Mouse (Mus musculus) embryonic facial prominence, embryonic 11.5 days (tissue): ENCODE data around the gene Inpp4b. TPM values are rescaled to one million over a fixed set of nuclear protein-coding genes. Genes with fewer than 3 reads are reported as not detected.

Experiments
- ATAC-seq: fragments of 200-750 bp; cut with Nextera tagmentation; replicated peaks from 2 replicates; pipeline ENCODE4 v1.8.0; 2017; ENCODE audit warnings: low read depth; ENCODE audit not compliant: insufficient number of reproducible peaks, low FRiP score, low TSS enrichment
- DNase-seq: peaks from one replicate; pipeline ENCODE4 v3.0.0-alpha.2; 2015; ENCODE audit warnings: low spot score
- H3K27ac ChIP-seq: fragments of 300-500 bp; sonication (generic); replicated peaks from 2 replicates; pipeline ENCODE4 v1.5.1; 2014; ENCODE audit warnings: mild to moderate bottlenecking, low read depth, low read length, control low read depth
- H3K27me3 ChIP-seq: fragments of 300-500 bp; sonication (generic); 2 replicates; pipeline ENCODE4 v1.6.1; 2014; ENCODE audit warnings: mild to moderate bottlenecking, low read length, moderate library complexity, mixed read lengths; ENCODE audit not compliant: control insufficient read depth, insufficient read depth
- H3K36me3 ChIP-seq: fragments of 300-500 bp; sonication (generic); replicated peaks from 2 replicates; pipeline ENCODE4 v1.6.1; 2014; ENCODE audit warnings: low read depth, mild to moderate bottlenecking, low read length, moderate library complexity, mixed read lengths; ENCODE audit not compliant: control insufficient read depth, insufficient read depth
- H3K4me1 ChIP-seq: fragments of 300-500 bp; sonication (generic); 2 replicates; pipeline ENCODE4 v1.6.1; 2014; ENCODE audit warnings: low read length, mixed read lengths; ENCODE audit not compliant: control insufficient read depth, insufficient read depth
- H3K4me2 ChIP-seq: fragments of 300-500 bp; sonication (generic); 2 replicates; pipeline ENCODE4 v1.6.1; 2014; ENCODE audit warnings: low read depth, mild to moderate bottlenecking, control low read depth, low read length, moderate library complexity
- H3K4me3 ChIP-seq: fragments of 300-500 bp; sonication (generic); 2 replicates; pipeline ENCODE4 v1.5.1; 2014; ENCODE audit warnings: low read depth, low read length, control low read depth
- H3K9ac ChIP-seq: fragments of 300-500 bp; sonication (generic); replicated peaks from 2 replicates; pipeline ENCODE4 v1.6.1; 2014; ENCODE audit warnings: mild to moderate bottlenecking, control low read depth, low read length
- H3K9me3 ChIP-seq: fragments of 300-500 bp; sonication (generic); replicated peaks from 2 replicates; pipeline ENCODE4 v1.6.1; 2016; ENCODE audit warnings: mild to moderate bottlenecking, low read length, inconsistent platforms, mixed read lengths; ENCODE audit not compliant: control insufficient read depth
- WGBS: fragments of 180-500 bp; shearing (Covaris S2); extraction: QIAGEN DNeasy Blood & Tissue Kit; methylation state at CpG from one replicate; pipeline ENCODE4 v1.1.7; 2014; 5-methylcytosine and 5-hydroxymethylcytosine counted together
- polyA plus RNA-seq: library from polyadenylated mRNA; unstranded; fragments of >200 nt; fragmentation: Nextera tagmentation; extraction: Ambion mirVana; gene quantifications from 2 replicates; pipeline ENCODE4 v1.2.1, GENCODE M21; 2014

Gene Inpp4b
- polyA plus RNA-seq, 1 experiment from 2014 or later, result 7.8 TPM

DNA sequence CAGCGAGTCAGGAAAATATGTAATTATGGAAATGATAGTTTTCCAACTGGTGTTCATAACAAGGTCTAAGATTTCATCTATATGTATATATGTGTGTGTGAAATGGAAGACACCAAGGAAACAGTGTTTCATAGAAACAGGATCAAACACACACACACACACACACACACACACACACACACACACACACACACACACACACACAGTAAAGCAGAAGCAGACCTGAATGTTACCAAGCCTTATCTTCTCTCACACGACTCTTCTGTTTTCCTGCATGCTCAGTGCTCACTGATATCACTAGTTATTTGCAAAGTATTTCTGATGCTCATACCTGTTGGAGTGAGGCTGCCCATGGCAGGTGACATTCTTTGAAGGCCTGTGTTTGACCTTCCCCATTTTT lies 159.9 kb downstream of the Inpp4b start:
- Histone ChIP-seq H3K9ac (no peak overlapping the region), H3K4me2 (no peak overlapping the region), H3K9me3 (no peaks in the 10 kb centered on the region), H3K36me3 (no peaks in the 10 kb centered on the region), H3K4me3 (no peak overlapping the region), H3K27ac (no peak overlapping the region), H3K27me3 (no peaks in the 10 kb centered on the region), H3K4me1 (no peaks in the 10 kb centered on the region)
- ATAC-seq, result no peak
- 86% methylated on average over 2 of the region's 2 CpGs for WGBS
- no peak for DNase-seq

DNA sequence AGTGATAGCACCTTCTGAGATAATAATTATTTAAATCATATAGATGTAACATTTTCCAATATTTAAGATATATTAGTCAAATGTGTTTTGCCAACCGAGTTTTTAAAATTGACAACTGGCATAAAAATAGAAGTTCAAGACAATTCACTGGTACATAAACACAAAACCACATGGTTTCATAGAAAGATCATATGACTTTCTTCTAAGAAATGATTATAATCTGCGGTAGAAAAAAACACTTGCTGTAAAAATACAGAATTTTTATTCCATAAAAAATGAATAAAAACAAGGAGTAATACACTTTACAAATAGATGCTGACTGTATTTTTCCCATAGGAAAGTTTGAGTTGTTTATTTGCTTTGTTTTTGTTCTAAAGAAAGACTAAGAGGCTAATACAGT lies 160.6 kb downstream of the Inpp4b start:
- no peaks in the 10 kb centered on the region for H3K9me3 ChIP-seq
- H3K4me2 ChIP-seq, result no peak overlapping the region
- DNase-seq (no peak), ATAC-seq (no peak)
- H3K9ac ChIP-seq, result no peak overlapping the region
- no peaks in the 10 kb centered on the region for H3K36me3 ChIP-seq
- WGBS, result 83% methylated on average over 2 of the region's 2 CpGs
- no peaks in the 10 kb centered on the region for H3K27me3 ChIP-seq
- H3K4me1 ChIP-seq, result no peaks in the 10 kb centered on the region
- no peak overlapping the region for H3K27ac ChIP-seq
- H3K4me3 ChIP-seq, result no peak overlapping the region

DNA sequence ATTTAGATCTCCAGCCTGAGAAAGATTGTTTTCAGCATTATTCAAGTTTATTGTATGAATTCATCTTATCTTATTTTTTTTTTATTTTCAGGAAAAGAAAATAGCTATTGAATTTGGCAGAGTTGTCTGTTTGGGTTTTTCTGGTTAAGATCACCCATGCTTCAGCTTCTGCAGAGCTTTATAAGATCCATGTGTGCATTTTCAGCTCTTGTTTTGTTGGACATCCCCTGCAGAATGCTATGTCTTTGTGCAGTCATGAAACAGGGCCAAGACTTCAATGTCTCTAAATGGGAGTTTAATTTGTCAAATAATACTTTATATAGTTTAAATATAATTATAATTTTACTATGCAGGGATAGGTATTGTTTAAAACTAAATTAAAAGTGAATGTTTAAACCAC lies 170.5 kb downstream of the Inpp4b start:
- Histone ChIP-seq H3K27ac (no peak overlapping the region), H3K36me3 (no peaks in the 10 kb centered on the region), H3K9ac (no peak overlapping the region), H3K4me3 (no peak overlapping the region), H3K9me3 (no peaks in the 10 kb centered on the region), H3K4me2 (no peak overlapping the region), H3K4me1 (no peaks in the 10 kb centered on the region), H3K27me3 (no peaks in the 10 kb centered on the region)
- ATAC-seq (no peak), DNase-seq (peak; percentile 52)

DNA sequence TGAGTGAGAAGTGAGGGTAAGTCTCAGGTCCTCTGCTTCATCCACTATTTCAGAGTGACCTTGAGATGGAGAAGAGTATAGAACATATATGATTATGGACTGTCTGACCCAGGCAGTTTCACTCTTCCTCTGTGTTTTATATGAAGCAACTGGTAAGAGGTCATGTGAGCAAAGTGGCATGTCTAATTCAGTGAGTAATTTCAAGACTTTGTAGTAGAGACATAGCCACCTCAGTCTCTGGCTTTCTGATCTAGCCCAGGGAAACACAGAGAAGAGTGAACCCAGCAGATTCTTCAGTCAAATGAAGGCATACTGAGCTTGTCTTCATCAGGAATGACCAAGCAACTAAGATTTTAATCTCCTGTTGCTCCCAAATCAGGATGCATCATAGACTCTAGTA lies 172.1 kb downstream of the Inpp4b start:
- H3K4me2 ChIP-seq, result no peak overlapping the region

DNA sequence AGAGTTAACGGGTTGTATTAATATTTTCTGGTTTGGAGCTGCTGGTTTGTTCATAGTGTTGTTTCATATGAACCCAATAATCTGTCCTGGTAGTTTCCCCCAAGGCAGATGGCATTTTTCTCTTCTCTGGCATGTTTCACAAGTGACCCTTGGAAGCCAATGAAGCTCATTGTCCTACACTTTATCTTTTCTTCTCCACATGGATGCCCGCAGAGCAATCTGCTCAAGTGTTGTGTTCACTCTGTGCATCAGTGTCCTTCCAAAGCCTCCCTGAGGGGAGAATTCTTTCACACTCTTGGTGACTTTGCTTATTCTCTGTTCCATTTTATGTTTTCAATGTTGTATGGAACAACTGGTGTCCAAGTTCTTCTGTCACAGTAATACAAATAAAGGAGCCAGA lies 179.7 kb downstream of the Inpp4b start:
- ATAC-seq, result no peak
- 88% methylated on average over 2 of the region's 2 CpGs for WGBS
- no peak overlapping the region for H3K4me2 ChIP-seq

More for the DNA sequence above, 172.1 kb downstream of the Inpp4b start:
- no peak for DNase-seq
- Histone ChIP-seq H3K36me3 (no peaks in the 10 kb centered on the region), H3K9me3 (no peaks in the 10 kb centered on the region), H3K27me3 (no peaks in the 10 kb centered on the region), H3K9ac (no peak overlapping the region), H3K4me3 (no peak overlapping the region), H3K27ac (no peak overlapping the region), H3K4me1 (no peaks in the 10 kb centered on the region)
- ATAC-seq, result no peak

DNA sequence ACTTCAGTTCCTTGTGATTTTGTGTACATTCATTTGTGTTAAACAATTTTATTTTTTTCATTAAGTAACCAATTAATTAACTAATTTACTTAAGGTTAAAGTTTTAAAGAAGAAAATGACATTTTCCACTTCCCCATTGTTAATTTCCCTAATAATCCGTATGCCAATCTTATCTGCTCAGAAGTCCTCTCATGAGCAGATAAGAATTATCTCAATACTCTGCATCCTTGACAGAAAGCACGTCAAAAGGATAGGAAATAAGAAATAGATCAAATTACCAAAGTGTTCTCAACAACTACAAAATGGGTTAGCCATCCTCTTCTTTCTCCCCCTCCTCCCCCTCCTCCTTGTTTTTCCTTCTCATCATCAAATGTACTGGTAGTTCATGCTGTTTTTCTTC lies 182.2 kb downstream of the Inpp4b start:
- Histone ChIP-seq H3K9me3 (no peaks in the 10 kb centered on the region), H3K4me3 (no peak overlapping the region), H3K27ac (no peak overlapping the region), H3K27me3 (no peaks in the 10 kb centered on the region), H3K4me2 (no peak overlapping the region), H3K9ac (no peak overlapping the region), H3K36me3 (no peaks in the 10 kb centered on the region), H3K4me1 (no peaks in the 10 kb centered on the region)
- ATAC-seq (no peak), DNase-seq (no peak)
- 47% methylated on average over 2 of the region's 2 CpGs for WGBS

More for the DNA sequence above, 179.7 kb downstream of the Inpp4b start:
- no peaks in the 10 kb centered on the region for H3K9me3 ChIP-seq
- DNase-seq, result no peak
- H3K27me3 ChIP-seq, result no peaks in the 10 kb centered on the region
- H3K36me3 ChIP-seq, result no peaks in the 10 kb centered on the region
- H3K27ac ChIP-seq, result no peak overlapping the region
- H3K4me3 ChIP-seq, result no peak overlapping the region
- H3K4me1 ChIP-seq, result no peaks in the 10 kb centered on the region
- H3K9ac ChIP-seq, result no peak overlapping the region

DNA sequence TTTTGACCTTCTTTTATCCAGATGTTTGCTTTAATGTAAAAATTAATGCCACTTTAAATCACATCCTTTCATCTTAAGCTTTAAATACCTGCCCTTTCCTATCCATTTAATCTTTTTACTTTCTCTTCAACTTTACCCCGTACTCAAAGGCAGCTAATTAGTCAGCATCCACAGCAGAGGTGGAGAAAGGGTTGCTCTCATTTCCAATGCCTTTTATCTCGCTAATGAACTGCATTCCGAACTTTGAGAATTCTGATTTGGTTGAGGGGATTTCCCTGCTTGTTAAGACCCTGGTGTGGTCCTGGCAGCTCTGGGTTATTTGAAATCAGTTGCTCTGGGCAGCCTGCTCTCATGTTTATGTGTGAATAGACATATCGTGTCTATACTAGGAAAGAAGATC lies 185.3 kb downstream of the Inpp4b start:
- Histone ChIP-seq H3K27me3 (no peaks in the 10 kb centered on the region), H3K9me3 (no peaks in the 10 kb centered on the region), H3K4me3 (no peak overlapping the region), H3K9ac (no peak overlapping the region), H3K4me2 (no peak overlapping the region), H3K4me1 (no peaks in the 10 kb centered on the region), H3K36me3 (no peaks in the 10 kb centered on the region), H3K27ac (no peak overlapping the region)
- ATAC-seq (no peak), DNase-seq (no peak)
- WGBS, result 25% methylated on average over 4 of the region's 4 CpGs

DNA sequence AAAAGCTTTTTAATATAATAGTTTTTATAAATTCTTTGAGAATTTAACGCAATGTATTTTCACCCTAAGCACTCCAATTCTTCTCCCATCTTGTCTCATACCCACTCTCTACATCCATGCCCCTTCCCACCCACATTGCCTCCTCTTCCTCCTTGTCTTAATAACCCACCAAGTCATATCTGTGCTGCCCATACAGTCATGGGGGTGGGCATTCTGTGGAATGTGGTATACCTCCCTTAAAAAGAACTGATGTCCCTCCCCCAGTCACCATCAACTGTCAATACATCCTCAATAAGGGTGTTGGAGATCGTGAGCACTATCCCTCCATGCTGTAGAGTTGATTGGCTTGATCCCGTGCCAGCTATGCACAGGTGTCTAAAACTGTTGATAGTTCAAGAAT lies 196.0 kb downstream of the Inpp4b start:
- no peaks in the 10 kb centered on the region for H3K4me1 ChIP-seq
- no peak overlapping the region for H3K9ac ChIP-seq
- ATAC-seq, result no peak
- no peaks in the 10 kb centered on the region for H3K27me3 ChIP-seq
- no peak for DNase-seq
- H3K9me3 ChIP-seq, result no peaks in the 10 kb centered on the region
- 89% methylated on average over 3 of the region's 3 CpGs for WGBS
- no peak overlapping the region for H3K27ac ChIP-seq
- no peak overlapping the region for H3K4me2 ChIP-seq
- no peaks in the 10 kb centered on the region for H3K36me3 ChIP-seq
- no peak overlapping the region for H3K4me3 ChIP-seq

DNA sequence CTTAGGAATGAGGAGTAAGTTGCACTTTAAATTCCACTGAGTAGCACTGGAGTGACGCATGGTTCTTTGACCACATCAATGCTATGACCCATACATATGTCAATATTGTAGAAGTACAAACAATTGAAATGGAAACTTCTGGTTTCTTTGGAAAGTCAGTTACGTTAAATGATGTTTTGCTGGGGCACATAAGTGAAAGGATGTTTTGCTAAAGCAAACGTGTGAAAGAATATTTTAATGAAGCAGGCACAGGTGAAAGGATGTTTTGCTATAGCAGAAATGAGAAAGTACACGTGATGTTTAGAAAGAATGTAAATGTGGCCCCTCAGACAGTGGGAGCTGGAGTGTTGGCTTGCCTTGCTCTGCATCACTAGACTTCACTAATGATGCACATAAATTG lies 216.2 kb downstream of the Inpp4b start:
- ATAC-seq, result no peak
- no peaks in the 10 kb centered on the region for H3K27me3 ChIP-seq
- H3K9me3 ChIP-seq, result no peaks in the 10 kb centered on the region
- no peak overlapping the region for H3K4me3 ChIP-seq
- WGBS, result 85% methylated on average over 4 of the region's 4 CpGs
- no peaks in the 10 kb centered on the region for H3K36me3 ChIP-seq
- no peak overlapping the region for H3K27ac ChIP-seq
- no peak for DNase-seq
- no peak overlapping the region for H3K4me2 ChIP-seq
- H3K4me1 ChIP-seq, result no peaks in the 10 kb centered on the region
- H3K9ac ChIP-seq, result no peak overlapping the region
